Mouse (Mus musculus) liver, postnatal 0 days (tissue): ENCODE data around the gene Nfkb2. TPM values are rescaled to one million over a fixed set of nuclear protein-coding genes. Genes with fewer than 3 reads are reported as not detected.

ENCODE experiments used
- ATAC-seq: fragments of 200-750 bp; cut with Nextera tagmentation; 2 replicates; pipeline ENCODE4 v1.8.0; 2017; ENCODE audit warnings: mild to moderate bottlenecking, moderate library complexity
- DNase-seq: peaks from one replicate; pipeline ENCODE4 v3.0.0-alpha.2; 2016
- H3K27ac ChIP-seq: fragments of 300-500 bp; sonication (generic); 2 replicates; pipeline ENCODE4 v1.5.1; 2014; ENCODE audit warnings: antibody characterized with exemption, moderate library complexity, mild to moderate bottlenecking, low read depth
- H3K27me3 ChIP-seq: fragments of 300-500 bp; sonication (generic); 2 replicates; pipeline ENCODE4 v1.6.1; 2014; ENCODE audit warnings: low read length, control low read depth, mixed read lengths; ENCODE audit not compliant: insufficient read depth
- H3K36me3 ChIP-seq: fragments of 300-500 bp; sonication (generic); replicated peaks from 2 replicates; pipeline ENCODE4 v1.6.1; 2014; ENCODE audit warnings: mild to moderate bottlenecking, control low read depth, low read length, moderate library complexity, mixed read lengths; ENCODE audit not compliant: insufficient read depth
- H3K4me1 ChIP-seq: fragments of 300-500 bp; sonication (generic); 2 replicates; pipeline ENCODE4 v1.6.1; 2014; ENCODE audit warnings: antibody characterized with exemption, mild to moderate bottlenecking, control low read depth; ENCODE audit not compliant: insufficient read depth
- H3K4me2 ChIP-seq: fragments of 300-500 bp; sonication (generic); 2 replicates; pipeline ENCODE4 v1.6.1; 2014; ENCODE audit warnings: low read depth, mild to moderate bottlenecking, low read length, moderate library complexity, mixed read lengths
- H3K4me3 ChIP-seq: fragments of 300-500 bp; sonication (generic); 2 replicates; pipeline ENCODE4 v1.5.1; 2014; ENCODE audit warnings: low read depth, low read length
- H3K9ac ChIP-seq: fragments of 300-500 bp; sonication (generic); replicated peaks from 2 replicates; pipeline ENCODE4 v1.6.1; 2014; ENCODE audit warnings: mild to moderate bottlenecking, moderate library complexity
- H3K9me3 ChIP-seq: fragments of 300-500 bp; sonication (generic); 2 replicates; pipeline ENCODE4 v1.6.1; 2016; ENCODE audit warnings: mild to moderate bottlenecking, control low read depth, low read length, mixed read lengths
- CTCF ChIP-seq: sonication (generic); IDR thresholded peaks from 2 replicates; pipeline ENCODE4 v1.5.1; 2016; ENCODE audit warnings: antibody characterized with exemption, low read depth
- EP300 ChIP-seq: IDR thresholded peaks from 2 replicates; pipeline ENCODE4 v1.6.1; 2016; ENCODE audit warnings: antibody characterized with exemption, low read depth, mild to moderate bottlenecking
- WGBS: fragments of 180-500 bp; shearing (Covaris S2); extraction: QIAGEN DNeasy Blood & Tissue Kit; methylation state at CpG from one replicate; pipeline ENCODE4 v1.1.7; 2014; ENCODE audit not compliant: insufficient replicate concordance; 5-methylcytosine and 5-hydroxymethylcytosine counted together
- polyA plus RNA-seq: library from polyadenylated mRNA; unstranded; fragments of >200 nt; fragmentation: Nextera tagmentation; extraction: Ambion mirVana; gene quantifications from 2 replicates; pipeline ENCODE4 v1.2.1, GENCODE M21; 2015

Nfkb2 gene
- polyA plus RNA-seq, 1 experiment from 2014 or later = 3.5 TPM

- H3K4me3 ChIP-seq = no peak overlapping the region
- WGBS = 79% methylated on average over 4 of the region's 4 CpGs
- no peak overlapping the region for H3K4me2 ChIP-seq
- peaks cover 12% of the 10 kb centered on the region for H3K4me1 ChIP-seq
- no peak overlapping the region for H3K27ac ChIP-seq
- no peak for ATAC-seq
- no peaks in the 10 kb centered on the region for H3K9me3 ChIP-seq
- H3K36me3 ChIP-seq = peaks cover 2% of the 10 kb centered on the region; the same call in 1 of the 2 replicates
- TF ChIP-seq CTCF (no peak), EP300 (no peak)
- no peak overlapping the region for H3K9ac ChIP-seq
- DNase-seq = no peak
- no peaks in the 10 kb centered on the region for H3K27me3 ChIP-seq
Measured at GRCm38 (mm10) chr19:46302551-46302950, 1.6 kb upstream of the Nfkb2 start.

- Histone ChIP-seq H3K4me1 (peaks cover 13% of the 10 kb centered on the region), H3K9me3 (no peaks in the 10 kb centered on the region), H3K4me3 (peak overlapping the region; percentile 61), H3K9ac (0 out of 2 replicates have a peak overlapping the region, but pooled peaks have one; percentile 8), H3K27ac (peak overlapping the region; percentile 81), H3K36me3 (peaks cover 6% of the 10 kb centered on the region), H3K27me3 (no peaks in the 10 kb centered on the region), H3K4me2 (peak overlapping the region; percentile 82)
- no peak for TF ChIP-seq CTCF
- TF ChIP-seq EP300 = no peak
- 55% methylated on average over 18 of the region's 18 CpGs for WGBS
- ATAC-seq (no peak), DNase-seq (no peak)
Measured at GRCm38 (mm10) chr19:46303251-46304215, 587 bp upstream of the Nfkb2 start.

GRCm38 (mm10) chr19:46304908-46305333 is 801 bp downstream of the Nfkb2 start:
- peak; percentile 39 for ATAC-seq
- H3K27me3 ChIP-seq = no peaks in the 10 kb centered on the region
- DNase-seq = no peak
- TF ChIP-seq CTCF (no peak), EP300 (no peak)
- WGBS = under 1% methylated on average over 34 of the region's 34 CpGs
- H3K4me1 ChIP-seq = peaks cover 22% of the 10 kb centered on the region
- peak overlapping the region; percentile 61 for H3K4me3 ChIP-seq
- peak overlapping the region; percentile 81 for H3K27ac ChIP-seq
- peak overlapping the region; percentile 61 for H3K9ac ChIP-seq
- peak overlapping the region; percentile 82 for H3K4me2 ChIP-seq
- no peaks in the 10 kb centered on the region for H3K9me3 ChIP-seq
- H3K36me3 ChIP-seq = peaks cover 11% of the 10 kb centered on the region

GRCm38 (mm10) chr19:46305432-46306267 is 1.5 kb downstream of the Nfkb2 start:
- TF ChIP-seq CTCF (peak; percentile 6; the same call in 1 of the 2 replicates), EP300 (0 out of 2 replicates have a peak, but pooled peaks have one; percentile 20)
- peak; percentile 71 for ATAC-seq
- Histone ChIP-seq H3K36me3 (peaks cover 13% of the 10 kb centered on the region), H3K9ac (peak overlapping the region; percentile 61), H3K4me3 (peak overlapping the region; percentile 61), H3K4me2 (peak overlapping the region; percentile 82), H3K27me3 (no peaks in the 10 kb centered on the region), H3K27ac (peak overlapping the region; percentile 81), H3K9me3 (no peaks in the 10 kb centered on the region), H3K4me1 (peaks cover 22% of the 10 kb centered on the region)
- WGBS = 2% methylated on average over 42 of the region's 43 CpGs
- DNase-seq = peak; percentile 94

- no peak for ATAC-seq
- 60% methylated on average over 5 of the region's 5 CpGs for WGBS
Measured at GRCm38 (mm10) chr19:46306268-46306610, 2.1 kb downstream of the Nfkb2 start.

More at GRCm38 (mm10) chr19:46306268-46306610, 2.1 kb downstream of the Nfkb2 start:
- Histone ChIP-seq H3K27ac (peak overlapping the region; percentile 79), H3K27me3 (no peaks in the 10 kb centered on the region), H3K4me2 (peak overlapping the region; percentile 82), H3K36me3 (peaks cover 18% of the 10 kb centered on the region), H3K9ac (peak overlapping the region; percentile 61), H3K9me3 (no peaks in the 10 kb centered on the region), H3K4me1 (peaks cover 22% of the 10 kb centered on the region), H3K4me3 (peak overlapping the region; percentile 61)
- TF ChIP-seq EP300 = no peak
- TF ChIP-seq CTCF = no peak
- DNase-seq = no peak
